Mouse (Mus musculus) small intestine, adult 10 weeks (tissue): ENCODE data around the gene Aig1. TPM values are rescaled to one million over a fixed set of nuclear protein-coding genes. Genes with fewer than 3 reads are reported as not detected.

Experiments used
- polyA plus RNA-seq: library from polyadenylated mRNA; stranded (reverse); fragments of 350-450 nt; fragmentation: Illumina TruSeq; extraction: RNeasy Lipid Tissue Mini Kit (QIAGEN cat#74804); gene quantifications from one replicate; pipeline ENCODE4 v1.2.3, GENCODE M21; 2014; ENCODE audit warnings: low replicate concordance

Gene Aig1
- 93.5 TPM for polyA plus RNA-seq

DNA sequence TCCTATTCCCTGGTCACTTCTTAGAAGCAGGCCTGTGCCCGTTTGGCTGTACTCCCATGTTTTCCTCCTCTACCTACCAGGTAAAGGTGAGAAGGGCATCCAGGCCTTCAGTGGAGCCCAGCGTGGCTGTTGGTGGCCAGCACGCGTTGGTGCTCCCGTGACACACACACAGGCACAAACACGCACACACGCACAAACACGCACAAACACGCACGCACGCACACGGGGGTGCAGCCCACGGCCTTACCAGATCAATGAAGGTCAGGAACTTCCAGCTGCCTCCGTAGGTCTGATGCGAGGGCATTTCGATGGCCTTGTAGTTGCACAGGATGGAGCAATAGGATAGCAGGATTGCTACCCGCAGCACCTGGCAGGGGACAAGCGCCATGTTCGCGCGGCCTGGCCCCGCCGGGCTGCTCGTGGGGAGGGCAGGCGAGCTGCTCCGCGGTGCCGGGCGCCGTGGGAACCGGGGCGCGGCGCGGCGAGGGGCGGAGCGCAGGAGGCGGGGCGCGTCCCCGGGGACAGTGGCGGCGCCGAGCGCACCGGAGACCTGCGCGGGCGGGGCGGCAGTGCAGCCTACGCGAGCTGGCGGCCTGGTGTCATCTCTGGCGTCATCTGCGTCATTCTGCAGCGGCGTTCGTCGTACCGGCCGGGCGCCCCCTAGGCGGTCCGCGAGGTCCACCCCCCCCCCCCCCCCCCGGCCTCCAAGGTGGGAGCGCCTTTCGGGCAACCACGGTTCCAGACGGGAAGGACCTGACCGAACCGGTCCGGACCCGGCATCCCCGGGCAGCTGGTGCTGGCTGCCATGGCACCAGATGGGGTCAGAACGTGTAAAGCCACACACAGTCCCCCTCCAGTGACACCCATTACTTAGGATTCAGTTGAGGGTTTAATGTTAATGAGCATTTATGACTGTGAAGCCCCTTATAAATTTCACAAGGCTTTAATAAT is at the start of gene Aig1:
Gene Aig1 (minus strand): TSS at position 610 of the 951 bp plus-strand sequence.

Other genes with a start within 250 kb of the Aig1 start
- gene Hivep2, start 97.1 kb upstream of the Aig1 start, polyA plus RNA-seq: 6.9 TPM